Mouse (Mus musculus) lung, embryonic 16.5 days (tissue): ENCODE measurements around the gene Btbd11. TPM values are rescaled to one million over a fixed set of nuclear protein-coding genes. Genes with fewer than 3 reads are reported as not detected.

ENCODE experiments used
- ATAC-seq: fragments of 200-750 bp; cut with Nextera tagmentation; 2 replicates; pipeline ENCODE4 v1.8.0; 2017; ENCODE audit warnings: low read depth, mild to moderate bottlenecking, moderate library complexity
- H3K27ac ChIP-seq: fragments of 300-500 bp; sonication (generic); 2 replicates; pipeline ENCODE4 v1.5.1; 2014; ENCODE audit warnings: mild to moderate bottlenecking, control low read depth, low read length
- H3K27me3 ChIP-seq: fragments of 300-500 bp; sonication (generic); 2 replicates; pipeline ENCODE4 v1.6.1; 2014; ENCODE audit warnings: low read depth, low read length, mixed read lengths; ENCODE audit not compliant: control insufficient read depth, insufficient read depth
- H3K36me3 ChIP-seq: fragments of 300-500 bp; sonication (generic); 2 replicates; pipeline ENCODE4 v1.6.1; 2014; ENCODE audit warnings: low read length; ENCODE audit not compliant: control insufficient read depth, insufficient read depth
- H3K4me1 ChIP-seq: fragments of 300-500 bp; sonication (generic); replicated peaks from 2 replicates; pipeline ENCODE4 v1.6.1; 2014; ENCODE audit warnings: low read length, mixed read lengths; ENCODE audit not compliant: control insufficient read depth, insufficient read depth
- H3K4me2 ChIP-seq: fragments of 300-500 bp; sonication (generic); 2 replicates; pipeline ENCODE4 v1.6.1; 2014; ENCODE audit warnings: low read depth, low read length, control low read depth
- H3K4me3 ChIP-seq: fragments of 300-500 bp; sonication (generic); 2 replicates; pipeline ENCODE4 v1.5.1; 2014; ENCODE audit warnings: mild to moderate bottlenecking, low read length, control low read depth
- H3K9ac ChIP-seq: fragments of 300-500 bp; sonication (generic); 2 replicates; pipeline ENCODE4 v1.6.1; 2014; ENCODE audit warnings: low read length, control low read depth
- H3K9me3 ChIP-seq: fragments of 300-500 bp; sonication (generic); 2 replicates; pipeline ENCODE4 v1.6.1; 2016; ENCODE audit warnings: low read length; ENCODE audit not compliant: control insufficient read depth
- whole genome bisulfite sequencing: fragments of 180-500 bp; shearing (Covaris S2); extraction: QIAGEN DNeasy Blood & Tissue Kit; methylation state at CpG from one replicate; pipeline ENCODE4 v1.1.7; 2014; 5-methylcytosine and 5-hydroxymethylcytosine counted together
- polyA plus RNA-seq: library from polyadenylated mRNA; unstranded; fragments of >200 nt; fragmentation: Nextera tagmentation; extraction: Ambion mirVana; gene quantifications from 2 replicates; pipeline ENCODE4 v1.2.1, GENCODE M21; 2015

The Btbd11 gene
- polyA plus RNA-seq, 1 experiment from 2014 or later = 1.3 TPM

- Histone ChIP-seq H3K4me1 (no peaks in the 10 kb centered on the region), H3K9ac (no peak overlapping the region), H3K36me3 (no peaks in the 10 kb centered on the region), H3K4me2 (no peak overlapping the region), H3K27ac (no peak overlapping the region), H3K4me3 (no peak overlapping the region), H3K27me3 (no peaks in the 10 kb centered on the region), H3K9me3 (no peaks in the 10 kb centered on the region)
- WGBS = 48% methylated on average over 2 of the region's 2 CpGs
- ATAC-seq = no peak
These were observed 15.3 kb upstream of the Btbd11 start for GRCm38 (mm10) chr10:85371309-85371708.

- Histone ChIP-seq H3K4me1 (no peaks in the 10 kb centered on the region), H3K9me3 (no peaks in the 10 kb centered on the region), H3K27ac (no peak overlapping the region), H3K9ac (no peak overlapping the region), H3K4me3 (no peak overlapping the region), H3K4me2 (no peak overlapping the region), H3K36me3 (no peaks in the 10 kb centered on the region), H3K27me3 (no peaks in the 10 kb centered on the region)
- WGBS = 51% methylated on average over 4 of the region's 4 CpGs
- no peak for ATAC-seq
These were observed 14.5 kb upstream of the Btbd11 start for GRCm38 (mm10) chr10:85372108-85372507.

GRCm38 (mm10) chr10:85378972-85379371 lies 7.6 kb upstream of the Btbd11 start:
- Histone ChIP-seq H3K4me3 (no peak overlapping the region), H3K4me2 (no peak overlapping the region), H3K27me3 (no peaks in the 10 kb centered on the region), H3K36me3 (no peaks in the 10 kb centered on the region), H3K9ac (no peak overlapping the region), H3K9me3 (no peaks in the 10 kb centered on the region), H3K27ac (no peak overlapping the region), H3K4me1 (no peaks in the 10 kb centered on the region)
- no peak for ATAC-seq
- WGBS = 19% methylated on average over 8 of the region's 8 CpGs

- H3K36me3 ChIP-seq = no peaks in the 10 kb centered on the region
- 84% methylated on average over 7 of the region's 7 CpGs for WGBS
- H3K4me3 ChIP-seq = no peak overlapping the region
- ATAC-seq = no peak
- H3K4me1 ChIP-seq = peaks cover 6% of the 10 kb centered on the region; the same call in 1 of the 2 replicates
- no peak overlapping the region for H3K27ac ChIP-seq
- H3K9me3 ChIP-seq = no peaks in the 10 kb centered on the region
- no peak overlapping the region for H3K9ac ChIP-seq
- no peak overlapping the region for H3K4me2 ChIP-seq
- H3K27me3 ChIP-seq = peaks cover 3% of the 10 kb centered on the region
These were observed 3.6 kb upstream of the Btbd11 start for GRCm38 (mm10) chr10:85382981-85383380.

- H3K4me3 ChIP-seq = peak overlapping the region; percentile 55
- H3K4me2 ChIP-seq = peak overlapping the region; percentile 89
- H3K4me1 ChIP-seq = peaks cover 12% of the 10 kb centered on the region; the same call in 1 of the 2 replicates
- peak; percentile 26 for ATAC-seq
- under 1% methylated on average over 78 of the region's 78 CpGs for WGBS
- peak overlapping the region; percentile 73 for H3K9ac ChIP-seq
- no peak overlapping the region for H3K27ac ChIP-seq
- no peaks in the 10 kb centered on the region for H3K9me3 ChIP-seq
- H3K36me3 ChIP-seq = no peaks in the 10 kb centered on the region
- H3K27me3 ChIP-seq = peaks cover 16% of the 10 kb centered on the region
These were observed 831 bp downstream of the Btbd11 start for GRCm38 (mm10) chr10:85387219-85388070.

GRCm38 (mm10) chr10:85388071-85388750 lies 1.6 kb downstream of the Btbd11 start:
- H3K4me2 ChIP-seq = peak overlapping the region; percentile 89
- ATAC-seq = no peak

GRCm38 (mm10) chr10:85388751-85389115 lies 2.1 kb downstream of the Btbd11 start:
- H3K4me3 ChIP-seq = peak overlapping the region; percentile 55
- peaks cover 16% of the 10 kb centered on the region for H3K27me3 ChIP-seq
- peak overlapping the region; percentile 89 for H3K4me2 ChIP-seq
- H3K36me3 ChIP-seq = no peaks in the 10 kb centered on the region
- no peak overlapping the region for H3K9ac ChIP-seq
- WGBS = 1% methylated on average over 9 of the region's 9 CpGs
- no peak for ATAC-seq
- no peak overlapping the region for H3K27ac ChIP-seq
- no peaks in the 10 kb centered on the region for H3K9me3 ChIP-seq
- H3K4me1 ChIP-seq = peaks cover 12% of the 10 kb centered on the region; the same call in 1 of the 2 replicates

More at GRCm38 (mm10) chr10:85388071-85388750, 1.6 kb downstream of the Btbd11 start:
- Histone ChIP-seq H3K9ac (peak overlapping the region; percentile 73), H3K27ac (no peak overlapping the region), H3K9me3 (no peaks in the 10 kb centered on the region), H3K36me3 (no peaks in the 10 kb centered on the region), H3K4me1 (peaks cover 12% of the 10 kb centered on the region; the same call in 1 of the 2 replicates), H3K27me3 (peaks cover 16% of the 10 kb centered on the region), H3K4me3 (peak overlapping the region; percentile 55)
- under 1% methylated on average over 50 of the region's 50 CpGs for WGBS

- Histone ChIP-seq H3K9me3 (no peaks in the 10 kb centered on the region), H3K36me3 (no peaks in the 10 kb centered on the region), H3K27ac (no peak overlapping the region), H3K4me2 (no peak overlapping the region), H3K4me1 (peaks cover 12% of the 10 kb centered on the region; the same call in 1 of the 2 replicates), H3K9ac (no peak overlapping the region), H3K27me3 (peaks cover 16% of the 10 kb centered on the region), H3K4me3 (no peak overlapping the region)
- WGBS = 46% methylated on average over 23 of the region's 23 CpGs
- no peak for ATAC-seq
These were observed 2.9 kb downstream of the Btbd11 start for GRCm38 (mm10) chr10:85389286-85390139.
